Mouse (Mus musculus) midbrain, embryonic 15.5 days (tissue): ENCODE measurements at regions not wholly inside any gene's neighbourhood (a gene's known extent, or its start where the extent isn't known, plus 50 kb on each side); places are given as distances from the start of the nearest gene placed in this dataset.

ENCODE experiments used
- ATAC-seq: fragments of 200-750 bp; cut with Nextera tagmentation; replicated peaks from 2 replicates; pipeline ENCODE4 v1.8.0; 2017; ENCODE audit warnings: moderate TSS enrichment
- H3K27ac ChIP-seq: fragments of 300-500 bp; sonication (generic); 2 replicates; pipeline ENCODE4 v1.5.1; 2015; ENCODE audit warnings: mild to moderate bottlenecking, inconsistent platforms
- H3K27me3 ChIP-seq: fragments of 300-500 bp; sonication (generic); replicated peaks from 2 replicates; pipeline ENCODE4 v1.6.1; 2015; ENCODE audit warnings: inconsistent platforms
- H3K36me3 ChIP-seq: fragments of 300-500 bp; sonication (generic); replicated peaks from 2 replicates; pipeline ENCODE4 v1.6.1; 2015; ENCODE audit warnings: inconsistent platforms
- H3K4me1 ChIP-seq: fragments of 300-500 bp; sonication (generic); 2 replicates; pipeline ENCODE4 v1.6.1; 2015; ENCODE audit warnings: inconsistent platforms
- H3K4me2 ChIP-seq: fragments of 300-500 bp; sonication (generic); 2 replicates; pipeline ENCODE4 v1.6.1; 2015; ENCODE audit warnings: inconsistent platforms, mild to moderate bottlenecking, moderate library complexity
- H3K4me3 ChIP-seq: fragments of 300-500 bp; sonication (generic); 2 replicates; pipeline ENCODE4 v1.5.1; 2015; ENCODE audit warnings: mild to moderate bottlenecking, inconsistent platforms
- H3K9ac ChIP-seq: fragments of 300-500 bp; sonication (generic); 2 replicates; pipeline ENCODE4 v1.6.1; 2015; ENCODE audit warnings: mild to moderate bottlenecking, inconsistent platforms
- H3K9me3 ChIP-seq: fragments of 300-500 bp; sonication (generic); 2 replicates; pipeline ENCODE4 v1.6.1; 2016; ENCODE audit warnings: inconsistent platforms
- WGBS: fragments of 180-500 bp; shearing (Covaris S2); methylation state at CpG from one replicate; pipeline ENCODE4 v1.1.7; 2015; ENCODE audit warnings: mixed read lengths; 5-methylcytosine and 5-hydroxymethylcytosine counted together

GRCm38 (mm10) chr5:101537518-101538380 lies 127.0 kb downstream of the Nkx6-1 start:
- H3K9ac ChIP-seq, result no peak overlapping the region
- no peaks in the 10 kb centered on the region for H3K36me3 ChIP-seq
- H3K27me3 ChIP-seq, result peaks cover 85% of the 10 kb centered on the region
- H3K4me1 ChIP-seq, result peaks cover 12% of the 10 kb centered on the region; the same call in 1 of the 2 replicates
- 1% methylated on average over 23 of the region's 23 CpGs for WGBS
- peak overlapping the region; percentile 28 for H3K4me2 ChIP-seq
- no peak overlapping the region for H3K27ac ChIP-seq
- peak; percentile 70 for ATAC-seq
- H3K4me3 ChIP-seq, result no peak overlapping the region
- H3K9me3 ChIP-seq, result no peaks in the 10 kb centered on the region

DNA sequence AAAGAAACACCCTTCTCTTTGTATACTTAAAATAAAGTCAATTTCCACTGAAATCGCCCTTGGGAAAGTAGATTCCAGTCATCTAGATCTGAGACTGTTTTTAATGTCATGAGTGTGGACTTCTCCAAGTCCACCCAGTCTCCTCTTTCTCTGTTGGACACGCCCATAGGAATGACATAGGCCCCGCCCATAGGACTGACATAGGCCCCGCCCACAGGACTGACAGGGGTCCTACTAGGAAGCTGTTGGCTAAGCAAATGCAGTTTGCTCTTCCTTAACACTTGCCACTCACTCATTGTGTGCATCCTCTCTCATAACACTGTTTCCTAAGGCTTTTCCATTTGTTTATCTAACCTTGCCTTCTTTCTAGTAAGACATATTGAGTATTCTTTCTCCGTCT lies 129.3 kb downstream of the Nkx6-1 start:
- Histone ChIP-seq H3K4me3 (no peak overlapping the region), H3K4me2 (no peak overlapping the region), H3K4me1 (peaks cover 12% of the 10 kb centered on the region; the same call in 1 of the 2 replicates), H3K9me3 (no peaks in the 10 kb centered on the region), H3K36me3 (no peaks in the 10 kb centered on the region), H3K9ac (no peak overlapping the region), H3K27ac (no peak overlapping the region), H3K27me3 (peaks cover 84% of the 10 kb centered on the region)
- ATAC-seq, result no peak
- 65% methylated on average over 5 of the region's 5 CpGs for WGBS

GRCm38 (mm10) chr5:101525346-101525745 lies 139.4 kb downstream of the Nkx6-1 start:
- H3K27ac ChIP-seq, result no peak overlapping the region
- H3K27me3 ChIP-seq, result peaks cover 97% of the 10 kb centered on the region
- no peak overlapping the region for H3K4me3 ChIP-seq
- no peaks in the 10 kb centered on the region for H3K36me3 ChIP-seq
- no peaks in the 10 kb centered on the region for H3K9me3 ChIP-seq
- no peak overlapping the region for H3K4me2 ChIP-seq
- ATAC-seq, result no peak
- 52% methylated on average over 5 of the region's 5 CpGs for WGBS
- H3K4me1 ChIP-seq, result peaks cover 20% of the 10 kb centered on the region
- H3K9ac ChIP-seq, result no peak overlapping the region

- peaks cover 20% of the 10 kb centered on the region for H3K4me1 ChIP-seq
- no peak overlapping the region for H3K4me3 ChIP-seq
- no peak overlapping the region for H3K4me2 ChIP-seq
- no peak overlapping the region for H3K27ac ChIP-seq
- H3K27me3 ChIP-seq, result peaks cover 94% of the 10 kb centered on the region
- H3K9me3 ChIP-seq, result no peaks in the 10 kb centered on the region
- no peak for ATAC-seq
- no peak overlapping the region for H3K9ac ChIP-seq
- no peaks in the 10 kb centered on the region for H3K36me3 ChIP-seq
- under 1% methylated on average over 4 of the region's 4 CpGs for WGBS
Observed at GRCm38 (mm10) chr5:101524670-101525069, 140.1 kb downstream of the Nkx6-1 start.

- 4% methylated on average over 7 of the region's 7 CpGs for WGBS
- peak; percentile 71 for ATAC-seq
- Histone ChIP-seq H3K4me2 (0 out of 2 replicates have a peak overlapping the region, but pooled peaks have one; percentile 8), H3K4me1 (peaks cover 20% of the 10 kb centered on the region), H3K9ac (no peak overlapping the region), H3K9me3 (no peaks in the 10 kb centered on the region), H3K36me3 (no peaks in the 10 kb centered on the region), H3K27me3 (peaks cover 94% of the 10 kb centered on the region), H3K27ac (no peak overlapping the region), H3K4me3 (no peak overlapping the region)
Observed at GRCm38 (mm10) chr5:101523902-101524301, 140.9 kb downstream of the Nkx6-1 start.

DNA sequence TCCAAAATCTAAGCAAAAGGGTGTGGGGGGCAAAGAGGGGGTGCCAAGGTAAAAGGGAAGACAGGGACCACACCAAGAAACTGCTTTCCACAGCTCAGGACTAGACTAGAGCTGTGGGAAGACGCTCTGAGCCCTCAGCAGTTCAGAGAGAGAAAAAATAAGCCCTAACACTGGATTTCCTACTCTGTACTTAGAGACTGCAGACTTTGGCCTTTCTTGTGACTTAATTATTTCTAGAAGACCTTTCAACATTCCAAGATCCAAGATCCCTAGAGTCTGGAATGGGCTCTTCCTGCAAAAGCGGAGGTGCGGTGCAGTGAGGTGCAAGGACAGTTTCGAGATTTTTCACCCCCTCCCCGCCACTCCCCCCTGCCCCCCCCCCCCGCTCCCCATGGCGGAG lies 141.3 kb downstream of the Nkx6-1 start:
- no peak overlapping the region for H3K27ac ChIP-seq
- 0 out of 2 replicates have a peak, but pooled peaks have one; percentile 27 for ATAC-seq

DNA sequence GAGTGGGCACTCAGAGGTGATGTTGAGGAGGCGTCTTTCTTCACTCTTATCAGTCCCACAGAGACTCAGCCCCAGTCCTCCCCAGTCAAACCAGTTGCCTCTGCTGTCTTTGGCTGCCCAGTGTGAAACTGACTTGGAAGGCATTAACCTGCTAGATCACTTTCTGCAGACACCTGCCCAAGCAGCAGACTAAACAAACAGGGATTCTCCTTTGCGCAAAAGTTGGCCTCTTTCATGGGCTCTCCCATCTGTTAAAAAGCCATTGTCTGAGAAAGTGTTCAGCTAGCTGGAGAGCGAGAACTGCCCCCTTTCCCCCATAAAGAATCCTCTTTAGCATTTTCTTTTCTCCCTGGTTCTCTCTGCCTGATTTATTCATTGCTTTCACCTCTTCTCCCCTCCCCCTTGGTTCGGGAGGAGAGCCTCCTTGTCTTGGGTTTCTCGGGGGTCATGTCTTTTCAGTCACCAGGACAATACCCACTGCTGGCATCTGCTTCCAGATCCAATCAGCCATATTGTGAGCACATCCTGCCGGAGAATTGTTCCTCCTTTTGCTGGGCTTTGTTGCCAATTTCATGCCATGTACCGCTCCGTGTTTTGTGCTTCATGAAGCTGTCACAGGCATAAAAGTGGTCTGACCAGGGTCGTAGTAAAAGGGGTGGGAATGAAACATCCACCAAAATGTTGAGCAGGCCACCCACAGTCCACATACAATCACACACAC lies 143.7 kb downstream of the Nkx6-1 start:
- H3K27me3 ChIP-seq, result peaks cover 91% of the 10 kb centered on the region
- ATAC-seq, result 0 out of 2 replicates have a peak, but pooled peaks have one; percentile 30

More for the DNA sequence above, 141.3 kb downstream of the Nkx6-1 start:
- peaks cover 95% of the 10 kb centered on the region for H3K27me3 ChIP-seq
- H3K9ac ChIP-seq, result no peak overlapping the region
- WGBS, result 8% methylated on average over 7 of the region's 7 CpGs
- peaks cover 20% of the 10 kb centered on the region for H3K4me1 ChIP-seq
- 0 out of 2 replicates have a peak overlapping the region, but pooled peaks have one; percentile 8 for H3K4me2 ChIP-seq
- no peaks in the 10 kb centered on the region for H3K36me3 ChIP-seq
- H3K4me3 ChIP-seq, result no peak overlapping the region
- no peaks in the 10 kb centered on the region for H3K9me3 ChIP-seq

DNA sequence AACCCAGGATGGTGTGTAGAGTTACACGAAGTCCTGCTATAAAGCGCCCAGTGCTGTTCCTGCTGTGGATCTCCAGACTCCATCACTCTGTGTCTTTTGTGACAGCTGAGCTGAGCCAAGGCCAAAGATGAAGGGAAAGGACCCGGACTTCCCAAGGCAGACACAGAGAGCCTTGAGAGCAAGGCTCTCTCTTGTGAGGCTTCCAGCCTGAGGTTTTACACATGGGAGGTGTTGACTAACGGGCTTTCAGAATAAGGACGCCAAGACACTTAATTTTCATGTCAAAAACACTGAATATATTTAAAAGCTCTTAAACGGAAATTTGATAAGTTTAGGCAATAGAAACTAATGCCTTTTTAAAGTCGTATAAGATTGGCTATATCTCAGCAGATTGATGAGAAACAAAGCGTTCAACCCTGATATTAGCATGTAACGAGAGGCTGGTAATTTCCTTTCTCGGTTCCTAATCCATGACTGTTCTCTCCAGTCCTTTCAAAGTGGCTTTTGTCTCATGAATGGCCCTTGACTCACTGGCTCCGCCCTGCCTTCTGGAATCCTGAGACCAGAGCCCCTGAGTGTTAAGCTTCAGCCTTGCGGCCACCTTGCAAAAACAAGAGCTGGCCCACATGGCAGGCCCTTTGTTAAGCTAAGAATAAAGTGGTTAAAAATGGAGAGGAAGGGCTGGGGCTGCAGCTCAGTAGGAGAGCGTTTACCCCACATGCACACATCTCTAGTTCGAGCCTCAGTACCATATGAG lies 145.8 kb downstream of the Nkx6-1 start:
- no peak overlapping the region for H3K4me2 ChIP-seq
- no peaks in the 10 kb centered on the region for H3K36me3 ChIP-seq
- H3K9me3 ChIP-seq, result no peaks in the 10 kb centered on the region
- no peak overlapping the region for H3K9ac ChIP-seq
- peaks cover 13% of the 10 kb centered on the region for H3K4me1 ChIP-seq
- H3K27ac ChIP-seq, result no peak overlapping the region
- H3K27me3 ChIP-seq, result peaks cover 89% of the 10 kb centered on the region
- no peak overlapping the region for H3K4me3 ChIP-seq
- ATAC-seq, result no peak
- 14% methylated on average over 14 of the region's 14 CpGs for WGBS

More for the DNA sequence above, 143.7 kb downstream of the Nkx6-1 start:
- no peak overlapping the region for H3K27ac ChIP-seq
- WGBS, result 12% methylated on average over 9 of the region's 9 CpGs
- no peak overlapping the region for H3K9ac ChIP-seq
- no peaks in the 10 kb centered on the region for H3K9me3 ChIP-seq
- no peaks in the 10 kb centered on the region for H3K36me3 ChIP-seq
- no peak overlapping the region for H3K4me3 ChIP-seq
- H3K4me1 ChIP-seq, result peaks cover 20% of the 10 kb centered on the region
- no peak overlapping the region for H3K4me2 ChIP-seq

GRCm38 (mm10) chr5:101497698-101498048 lies 167.1 kb downstream of the Nkx6-1 start:
- no peak overlapping the region for H3K27ac ChIP-seq
- ATAC-seq, result 0 out of 2 replicates have a peak, but pooled peaks have one; percentile 14

DNA sequence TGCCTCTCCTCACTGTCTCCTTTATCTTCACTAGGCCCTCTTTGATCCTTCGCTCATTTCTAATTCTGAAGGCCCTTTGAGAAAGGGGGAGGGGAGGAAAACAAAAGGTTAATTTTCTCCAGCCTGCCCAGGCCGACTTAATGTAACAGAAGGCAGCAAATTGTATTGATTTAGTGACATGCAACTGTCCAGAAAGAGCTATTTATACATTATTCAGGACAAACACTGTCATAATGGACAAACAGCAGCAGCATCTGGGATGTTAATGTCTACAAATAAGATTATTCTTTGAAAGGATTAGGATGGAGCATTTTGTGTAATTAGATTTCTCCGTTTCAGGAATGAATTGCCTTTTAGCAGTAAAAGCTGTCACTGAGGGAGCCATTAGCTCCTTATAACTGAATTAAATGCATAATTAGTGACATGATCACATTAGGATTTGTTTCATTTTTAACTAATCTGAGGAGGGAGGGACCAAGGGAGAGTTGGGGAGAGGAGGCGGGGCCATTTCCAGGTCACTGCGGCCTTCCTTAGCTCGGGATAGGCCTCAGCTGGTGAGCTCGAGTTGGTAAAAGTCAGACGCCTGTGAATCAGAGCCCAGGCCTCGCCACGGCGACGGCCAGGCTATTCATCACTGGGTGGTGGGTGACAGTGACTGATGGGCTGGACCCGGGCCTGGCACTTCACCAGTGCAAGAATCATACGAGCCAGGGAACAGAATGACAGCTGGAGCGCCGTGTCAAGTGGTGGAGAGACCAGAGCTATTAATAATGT lies 167.7 kb downstream of the Nkx6-1 start:
- Histone ChIP-seq H3K9me3 (no peaks in the 10 kb centered on the region), H3K27me3 (peaks cover 14% of the 10 kb centered on the region), H3K4me3 (no peak overlapping the region), H3K9ac (no peak overlapping the region), H3K4me1 (no peaks in the 10 kb centered on the region), H3K27ac (no peak overlapping the region), H3K4me2 (no peak overlapping the region), H3K36me3 (no peaks in the 10 kb centered on the region)
- ATAC-seq, result peak; percentile 58
- WGBS, result 45% methylated on average over 16 of the region's 16 CpGs

More at GRCm38 (mm10) chr5:101497698-101498048, 167.1 kb downstream of the Nkx6-1 start:
- Histone ChIP-seq H3K4me1 (no peaks in the 10 kb centered on the region), H3K9me3 (no peaks in the 10 kb centered on the region), H3K27me3 (peaks cover 12% of the 10 kb centered on the region), H3K9ac (no peak overlapping the region), H3K4me2 (no peak overlapping the region), H3K36me3 (no peaks in the 10 kb centered on the region), H3K4me3 (no peak overlapping the region)
- 86% methylated on average over 14 of the region's 14 CpGs for WGBS

- Histone ChIP-seq H3K27me3 (peaks cover 19% of the 10 kb centered on the region), H3K27ac (no peak overlapping the region), H3K36me3 (no peaks in the 10 kb centered on the region), H3K4me1 (no peaks in the 10 kb centered on the region), H3K4me3 (no peak overlapping the region), H3K9ac (no peak overlapping the region), H3K4me2 (no peak overlapping the region), H3K9me3 (no peaks in the 10 kb centered on the region)
- 97% methylated on average over 9 of the region's 9 CpGs for WGBS
- ATAC-seq, result no peak
Observed at GRCm38 (mm10) chr5:101496161-101496560, 168.6 kb downstream of the Nkx6-1 start.
